Mouse (Mus musculus) frontal cortex, postnatal 36 days (tissue): ENCODE results near the gene Hcn2.

Source experiments
- DNase-seq, 2 experiments: peaks; one replicate each; pipeline ENCODE4 v3.0.0; 2022; ENCODE audit warnings: low spot score in 2 of 2

The Hcn2 gene

GRCm38 (mm10) chr10:79773208-79773607 is 56.8 kb downstream of the Hcn2 start:
- no peak for DNase-seq

GRCm38 (mm10) chr10:79774486-79775279 is 58.2 kb downstream of the Hcn2 start:
- no peak for DNase-seq

- DNase-seq = no peak
These were observed 60.7 kb downstream of the Hcn2 start, which contains the start of gene Fstl3 for GRCm38 (mm10) chr10:79777103-79777531. Gene Fstl3, plus strand, starts transcription at chr10:79777272.

- no peak for DNase-seq
These were observed 61.6 kb downstream of the Hcn2 start for GRCm38 (mm10) chr10:79778006-79778405.

GRCm38 (mm10) chr10:79779193-79779592 is 62.8 kb downstream of the Hcn2 start:
- DNase-seq = no peak

- peak; percentile 94 to 97 for DNase-seq
These were observed 63.6 kb downstream of the Hcn2 start for GRCm38 (mm10) chr10:79779784-79780663.

GRCm38 (mm10) chr10:79780664-79781015 is 64.2 kb downstream of the Hcn2 start:
- DNase-seq = no peak

- DNase-seq = no peak
These were observed 64.7 kb downstream of the Hcn2 start for GRCm38 (mm10) chr10:79781139-79781538.

GRCm38 (mm10) chr10:79781956-79782355 is 65.5 kb downstream of the Hcn2 start:
- DNase-seq = no peak

GRCm38 (mm10) chr10:79783050-79783449 is 66.6 kb downstream of the Hcn2 start:
- no peak for DNase-seq

GRCm38 (mm10) chr10:79783920-79784800 is 67.7 kb downstream of the Hcn2 start:
- DNase-seq = no peak
